Mouse (Mus musculus) liver, embryonic 11.5 days (tissue): Measurements from ENCODE around the gene Arid5a. TPM values are rescaled to one million over a fixed set of nuclear protein-coding genes. Genes with fewer than 3 reads are reported as not detected.

Source experiments
- ATAC-seq: fragments of 200-750 bp; cut with Nextera tagmentation; replicated peaks from 2 replicates; pipeline ENCODE4 v1.8.0; 2017; ENCODE audit warnings: moderate number of reproducible peaks, mild to moderate bottlenecking, moderate TSS enrichment, moderate library complexity; ENCODE audit not compliant: low FRiP score
- DNase-seq: peaks from one replicate; pipeline ENCODE4 v3.0.0-alpha.2; 2017; ENCODE audit warnings: low spot score
- H3K27ac ChIP-seq: fragments of 300-500 bp; sonication (generic); 2 replicates; pipeline ENCODE4 v1.5.1; 2014; ENCODE audit warnings: mild to moderate bottlenecking, low read depth, low read length, control low read depth
- H3K27me3 ChIP-seq: fragments of 300-500 bp; sonication (generic); replicated peaks from 2 replicates; pipeline ENCODE4 v1.6.1; 2014; ENCODE audit warnings: low read length, mixed read lengths; ENCODE audit not compliant: control insufficient read depth, insufficient read depth
- H3K36me3 ChIP-seq: fragments of 300-500 bp; sonication (generic); 2 replicates; pipeline ENCODE4 v1.6.1; 2014; ENCODE audit warnings: mild to moderate bottlenecking, low read length, moderate library complexity, mixed read lengths; ENCODE audit not compliant: control insufficient read depth, insufficient read depth
- H3K4me1 ChIP-seq: fragments of 300-500 bp; sonication (generic); replicated peaks from 2 replicates; pipeline ENCODE4 v1.6.1; 2014; ENCODE audit warnings: low read length, mixed read lengths; ENCODE audit not compliant: control insufficient read depth, insufficient read depth
- H3K4me2 ChIP-seq: fragments of 300-500 bp; sonication (generic); 2 replicates; pipeline ENCODE4 v1.6.1; 2014; ENCODE audit warnings: mild to moderate bottlenecking, control low read depth, moderate library complexity
- H3K4me3 ChIP-seq: fragments of 300-500 bp; sonication (generic); 2 replicates; pipeline ENCODE4 v1.5.1; 2014; ENCODE audit warnings: low read depth, low read length, control low read depth
- H3K9ac ChIP-seq: fragments of 300-500 bp; sonication (generic); 2 replicates; pipeline ENCODE4 v1.6.1; 2014; ENCODE audit warnings: low read depth, low read length, control low read depth
- H3K9me3 ChIP-seq: fragments of 300-500 bp; sonication (generic); 2 replicates; pipeline ENCODE4 v1.6.1; 2016; ENCODE audit warnings: low read length, inconsistent platforms, mixed read lengths; ENCODE audit not compliant: control insufficient read depth
- WGBS: fragments of 180-500 bp; shearing (Covaris S2); extraction: QIAGEN DNeasy Blood & Tissue Kit; methylation state at CpG from one replicate; pipeline ENCODE4 v1.1.7; 2014; 5-methylcytosine and 5-hydroxymethylcytosine counted together
- polyA plus RNA-seq: library from polyadenylated mRNA; unstranded; fragments of >200 nt; fragmentation: Nextera tagmentation; extraction: Ambion mirVana; gene quantifications from 2 replicates; pipeline ENCODE4 v1.2.1, GENCODE M21; 2014

Arid5a gene
- polyA plus RNA-seq, 1 experiment from 2014 or later: 2.4 TPM

DNA sequence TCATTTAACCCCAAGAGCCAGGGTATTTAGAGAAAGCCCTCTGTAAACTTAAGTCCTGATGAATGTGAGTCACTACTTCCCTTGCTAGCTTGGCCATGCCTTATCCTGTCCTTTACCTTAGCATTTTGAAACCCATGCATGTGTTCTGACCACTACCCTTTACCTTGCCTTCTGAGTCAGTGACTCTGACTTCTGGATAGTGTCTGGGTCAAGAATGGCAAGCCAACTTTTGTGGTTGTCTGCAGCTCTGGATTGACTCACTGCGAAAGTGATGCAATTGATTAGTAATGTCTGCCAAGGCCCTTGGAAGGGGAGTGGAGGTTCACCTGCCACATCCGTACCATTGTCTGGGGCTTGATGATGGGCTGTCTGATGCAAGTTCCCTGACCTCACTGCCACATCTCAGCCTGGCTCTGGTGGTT is 18.4 kb downstream of the Arid5a start:
- Histone ChIP-seq H3K36me3 (no peaks in the 10 kb centered on the region), H3K27ac (no peak overlapping the region), H3K4me2 (no peak overlapping the region), H3K9ac (no peak overlapping the region), H3K27me3 (no peaks in the 10 kb centered on the region), H3K9me3 (no peaks in the 10 kb centered on the region), H3K4me1 (no peaks in the 10 kb centered on the region), H3K4me3 (no peak overlapping the region)
- no peak for ATAC-seq
- WGBS: 79% methylated on average over 2 of the region's 2 CpGs
- DNase-seq: no peak

GRCm38 (mm10) chr1:36326815-36327214 is 19.3 kb downstream of the Arid5a start:
- Histone ChIP-seq H3K9ac (no peak overlapping the region), H3K4me1 (no peaks in the 10 kb centered on the region), H3K4me2 (no peak overlapping the region), H3K36me3 (no peaks in the 10 kb centered on the region; the same call in 1 of the 2 replicates), H3K9me3 (no peaks in the 10 kb centered on the region), H3K27ac (no peak overlapping the region), H3K27me3 (no peaks in the 10 kb centered on the region), H3K4me3 (no peak overlapping the region)
- ATAC-seq: no peak
- DNase-seq: no peak
- 80% methylated on average over 2 of the region's 2 CpGs for WGBS

GRCm38 (mm10) chr1:36331743-36332142 is 24.2 kb downstream of the Arid5a start:
- DNase-seq (no peak), ATAC-seq (no peak)
- Histone ChIP-seq H3K36me3 (peaks cover 15% of the 10 kb centered on the region), H3K4me2 (no peak overlapping the region), H3K4me1 (no peaks in the 10 kb centered on the region), H3K27me3 (no peaks in the 10 kb centered on the region), H3K27ac (no peak overlapping the region), H3K9me3 (no peaks in the 10 kb centered on the region), H3K9ac (no peak overlapping the region), H3K4me3 (no peak overlapping the region)
- 76% methylated on average over 6 of the region's 6 CpGs for WGBS

DNA sequence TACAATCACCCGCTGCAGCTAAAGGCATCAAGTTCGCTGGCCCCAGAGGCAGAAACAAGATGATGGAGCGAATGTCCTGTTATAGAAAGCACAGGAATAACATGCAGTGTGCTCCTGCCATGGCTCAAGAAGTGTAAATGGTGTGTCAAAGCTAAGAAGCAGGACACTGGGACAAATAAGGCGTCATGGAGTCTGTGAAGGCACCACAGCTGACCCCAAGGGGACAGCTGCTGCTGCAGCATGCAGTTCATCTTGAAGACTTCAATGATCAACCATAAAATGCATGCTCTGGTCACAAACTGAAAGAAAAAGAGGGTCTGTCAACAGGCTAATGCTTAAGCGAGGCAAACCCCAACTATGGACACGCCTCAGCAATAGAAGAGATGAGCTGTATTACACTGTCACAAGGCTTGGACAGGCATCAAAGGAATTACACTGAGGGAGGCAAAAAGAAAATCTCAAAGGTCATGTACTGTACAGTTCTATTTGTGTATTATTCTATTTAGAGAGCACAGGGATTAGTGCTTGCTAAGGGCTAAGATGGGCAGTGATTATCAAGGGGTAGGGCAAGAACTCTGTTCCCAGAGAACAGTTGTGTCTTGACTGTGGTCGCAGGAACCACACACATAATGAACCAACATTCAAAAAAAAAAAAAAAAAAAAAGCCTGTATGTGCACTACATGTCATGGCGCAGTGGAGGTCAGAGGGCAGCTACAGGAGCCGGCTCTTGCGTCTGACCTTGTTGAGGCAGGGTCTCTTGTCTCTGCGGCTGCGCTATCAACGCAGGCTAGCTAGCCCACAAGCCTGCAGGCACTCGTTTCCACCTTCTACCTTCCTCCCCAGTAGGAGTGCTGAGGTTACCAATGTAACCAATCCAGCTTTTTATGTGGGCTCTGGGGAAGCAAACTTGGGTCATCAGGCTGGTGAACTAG is 25.7 kb downstream of the Arid5a start:
- DNase-seq (no peak), ATAC-seq (no peak)
- Histone ChIP-seq H3K27me3 (no peaks in the 10 kb centered on the region), H3K9ac (no peak overlapping the region), H3K4me3 (no peak overlapping the region), H3K4me1 (no peaks in the 10 kb centered on the region), H3K27ac (no peak overlapping the region), H3K9me3 (no peaks in the 10 kb centered on the region), H3K36me3 (peaks cover 22% of the 10 kb centered on the region), H3K4me2 (no peak overlapping the region)
- WGBS: 83% methylated on average over 14 of the region's 14 CpGs

DNA sequence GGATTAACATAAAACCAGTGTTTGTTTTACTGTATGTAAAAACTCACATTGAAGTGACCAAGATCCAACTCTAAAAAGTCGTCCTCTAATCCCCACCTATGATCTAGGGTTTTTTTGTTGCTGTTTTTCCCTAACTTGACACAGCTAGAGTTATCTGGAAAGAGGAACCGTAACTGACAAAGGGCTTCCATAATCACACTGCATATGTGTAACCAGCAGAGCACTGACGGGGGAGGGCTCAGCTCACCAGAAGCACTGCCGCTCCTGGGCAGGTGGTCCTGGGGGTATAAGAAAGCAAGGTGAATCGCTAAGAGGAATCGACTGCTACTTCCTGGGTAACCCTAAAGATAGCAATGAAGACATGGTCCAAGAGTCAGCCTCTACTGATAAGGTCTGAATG is 35.0 kb downstream of the Arid5a start:
- no peak for DNase-seq
- Histone ChIP-seq H3K4me2 (no peak overlapping the region), H3K27ac (no peak overlapping the region), H3K9me3 (no peaks in the 10 kb centered on the region), H3K9ac (no peak overlapping the region), H3K4me1 (no peaks in the 10 kb centered on the region), H3K27me3 (no peaks in the 10 kb centered on the region), H3K4me3 (no peak overlapping the region), H3K36me3 (peaks cover 67% of the 10 kb centered on the region)
- 90% methylated on average over 6 of the region's 6 CpGs for WGBS
- ATAC-seq: no peak

DNA sequence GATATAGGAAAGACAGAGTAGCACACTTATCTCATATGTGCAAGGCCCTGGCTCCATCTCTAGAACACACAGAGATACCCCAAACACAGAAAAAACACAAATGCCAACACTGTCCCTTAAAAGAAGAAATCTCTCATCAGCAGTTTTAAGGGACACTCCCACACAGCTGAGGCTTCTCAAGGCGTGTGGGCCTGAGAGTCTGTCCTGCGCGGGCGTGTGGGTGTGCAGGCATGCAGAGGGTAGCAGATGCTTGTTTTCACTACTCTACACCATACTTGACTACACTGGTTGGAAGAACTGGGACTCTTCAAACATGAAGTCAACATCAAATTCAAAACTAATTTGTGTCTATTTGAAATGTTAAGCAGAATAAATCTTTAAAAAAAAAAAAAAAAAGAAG is 44.8 kb downstream of the Arid5a start:
- H3K9ac ChIP-seq: no peak overlapping the region
- H3K4me3 ChIP-seq: no peak overlapping the region
- peaks cover 69% of the 10 kb centered on the region for H3K36me3 ChIP-seq
- ATAC-seq (no peak), DNase-seq (no peak)
- H3K4me2 ChIP-seq: no peak overlapping the region
- H3K4me1 ChIP-seq: no peaks in the 10 kb centered on the region
- H3K27ac ChIP-seq: no peak overlapping the region
- WGBS: 84% methylated on average over 4 of the region's 4 CpGs
- H3K27me3 ChIP-seq: no peaks in the 10 kb centered on the region
- H3K9me3 ChIP-seq: no peaks in the 10 kb centered on the region

DNA sequence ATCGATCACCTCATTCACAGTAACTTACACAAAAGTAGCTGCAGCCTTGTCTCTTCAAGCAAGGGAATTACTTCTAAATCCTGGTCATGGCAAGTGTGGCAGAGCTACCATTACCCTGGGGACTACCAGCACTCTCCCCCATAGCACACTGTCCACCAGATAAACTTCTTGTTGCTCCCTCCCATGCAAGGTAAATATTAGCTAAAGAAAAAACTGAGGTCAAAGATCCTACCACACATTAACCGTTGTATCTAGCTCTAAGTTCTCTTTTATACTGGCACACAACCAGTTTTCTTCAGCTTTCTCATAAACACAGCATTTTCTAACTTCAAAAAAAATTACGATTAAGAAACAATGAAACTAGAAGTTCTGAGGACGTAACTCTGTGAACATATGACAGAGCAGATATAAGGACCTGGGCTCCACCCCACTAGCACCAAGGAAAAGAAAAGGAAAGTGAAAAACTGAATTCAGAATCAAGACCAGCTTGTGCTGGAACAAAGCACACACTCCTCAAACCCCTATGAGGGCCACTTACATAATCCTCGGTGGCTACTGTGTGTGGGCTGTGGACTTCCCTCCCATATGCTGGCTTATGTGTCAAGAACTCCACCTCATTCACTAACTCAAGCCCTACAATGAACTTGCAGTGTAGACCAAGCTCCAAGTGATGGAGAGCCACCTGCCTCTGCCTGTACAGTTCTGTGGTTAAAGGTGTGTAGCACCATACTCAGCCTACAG is 49.6 kb downstream of the Arid5a start:
- Histone ChIP-seq H3K4me2 (no peak overlapping the region), H3K27ac (no peak overlapping the region), H3K9ac (no peak overlapping the region), H3K4me1 (no peaks in the 10 kb centered on the region), H3K9me3 (no peaks in the 10 kb centered on the region), H3K4me3 (no peak overlapping the region), H3K27me3 (no peaks in the 10 kb centered on the region), H3K36me3 (peaks cover 44% of the 10 kb centered on the region)
- DNase-seq: no peak
- no peak for ATAC-seq
- WGBS: 83% methylated on average over 5 of the region's 5 CpGs

- DNase-seq (no peak), ATAC-seq (no peak)
- H3K9ac ChIP-seq: peak overlapping the region; percentile 86
- peaks cover 13% of the 10 kb centered on the region for H3K4me1 ChIP-seq
- H3K27me3 ChIP-seq: no peaks in the 10 kb centered on the region
- H3K9me3 ChIP-seq: no peaks in the 10 kb centered on the region
- 58% methylated on average over 12 of the region's 12 CpGs for WGBS
- H3K4me2 ChIP-seq: peak overlapping the region; percentile 89
- peak overlapping the region; percentile 77 for H3K4me3 ChIP-seq
- no peak overlapping the region for H3K27ac ChIP-seq
- peaks cover 13% of the 10 kb centered on the region; the same call in 1 of the 2 replicates for H3K36me3 ChIP-seq
These were observed 60.2 kb downstream of the Arid5a start for GRCm38 (mm10) chr1:36367698-36368097.
